Mouse (Mus musculus) megakaryocyte, embryonic 14.5 days (primary cell): Measurements from ENCODE around the gene Selenof.

Source experiments
- FLI1 ChIP-seq: IDR thresholded peaks from 2 replicates; pipeline ENCODE4 v1.6.1; 2012; ENCODE audit warnings: low read length, inconsistent platforms, mixed read lengths
- GATA1 ChIP-seq: IDR thresholded peaks from 3 replicates; pipeline ENCODE4 v1.6.1; 2012; ENCODE audit warnings: mixed read lengths, low read length, inconsistent platforms, borderline replicate concordance

DNA sequence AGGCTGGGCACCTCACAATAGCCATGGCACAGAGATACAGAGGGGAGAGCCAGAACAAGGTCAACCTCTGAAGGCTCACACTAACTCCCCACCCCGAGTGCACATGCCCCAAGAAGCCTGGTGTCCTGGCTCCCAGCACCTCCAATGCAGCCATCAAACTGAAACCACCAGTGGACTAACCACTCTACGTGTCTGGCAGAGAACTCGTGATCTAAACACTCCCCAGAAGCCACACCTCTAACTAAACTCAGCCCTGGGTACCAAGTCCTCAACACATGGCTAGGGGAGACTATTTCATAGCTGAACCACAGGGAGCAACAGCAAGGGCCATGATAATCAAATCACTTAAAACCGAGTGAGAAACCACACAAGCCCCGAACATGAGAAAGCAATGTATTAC, 11.8 kb upstream of the Selenof start:
- TF ChIP-seq GATA1 (no peak), FLI1 (no peak)
